Mouse (Mus musculus) G1E (cell line): ENCODE data around the gene Slc6a3. TPM values are rescaled to one million over a fixed set of nuclear protein-coding genes. Genes with fewer than 3 reads are reported as not detected.

Experiments
- ATAC-seq: 2 replicates; pipeline ENCODE4 v1.8.0; 2016; ENCODE audit warnings: mild to moderate bottlenecking; ENCODE audit not compliant: insufficient number of reproducible peaks, poor library complexity, low FRiP score, severe bottlenecking; ENCODE audit errors: extremely low read depth
- DNase-seq: peaks from one replicate; pipeline ENCODE4 v3.0.0; 2012; ENCODE audit warnings: low spot score
- H3K27me3 ChIP-seq: 2 replicates; pipeline ENCODE4 v1.6.1; 2012; ENCODE audit warnings: mild to moderate bottlenecking, low read length, inconsistent platforms; ENCODE audit not compliant: insufficient read depth
- H3K36me3 ChIP-seq: replicated peaks from 2 replicates; pipeline ENCODE3; 2012; ENCODE audit warnings: mild to moderate bottlenecking, inconsistent platforms
- H3K4me1 ChIP-seq: 2 replicates; pipeline ENCODE4 v1.6.1; 2012; ENCODE audit warnings: low read depth, low read length, inconsistent platforms, mixed read lengths; ENCODE audit not compliant: insufficient read depth
- H3K4me3 ChIP-seq: 2 replicates; pipeline ENCODE4 v1.5.1; 2012; ENCODE audit warnings: low read depth, mild to moderate bottlenecking, inconsistent platforms, low read length, moderate library complexity, mixed read lengths
- H3K9me3 ChIP-seq: replicated peaks from 2 replicates; pipeline ENCODE4 v1.6.1; 2012; ENCODE audit warnings: inconsistent platforms
- CTCF ChIP-seq: IDR thresholded peaks from 2 replicates; pipeline ENCODE4 v1.5.1; 2012; ENCODE audit warnings: low read depth, low read length, inconsistent platforms, mixed read lengths
- GATA1 ChIP-seq: IDR thresholded peaks from 2 replicates; pipeline ENCODE4 v1.6.1; 2012; ENCODE audit warnings: borderline replicate concordance, low read length, inconsistent platforms, mixed read lengths
- GATA2 ChIP-seq: IDR thresholded peaks from 2 replicates; pipeline ENCODE4 v1.6.1; 2012; ENCODE audit warnings: low read depth, low read length, inconsistent platforms, borderline replicate concordance
- POLR2AphosphoS5 ChIP-seq: IDR thresholded peaks from 2 replicates; pipeline ENCODE4 v1.6.1; 2012; ENCODE audit warnings: low read depth, low read length, inconsistent platforms; ENCODE audit not compliant: insufficient replicate concordance
- TAL1 ChIP-seq: conservative IDR thresholded peaks from 2 replicates; pipeline ENCODE4 v1.6.1; 2012; ENCODE audit warnings: low read depth, low read length, inconsistent platforms, mixed read lengths
- polyA plus RNA-seq: library from polyadenylated mRNA; stranded (reverse); fragments of >175 nt; gene quantifications from 2 replicates; pipeline ENCODE4 v1.2.3, GENCODE M21; 2012
- total RNA-seq, 2 experiments: library from RNA; stranded (forward) in 1 of 2; stranded (reverse) in 1 of 2; fragments of 200-1000 nt in 1 of 2; fragments of >200 nt in 1 of 2; fragmentation: Nextera tagmentation in 1 of 2; gene quantifications; 2 replicates each; pipeline ENCODE4 v1.2.3; 2014 to 2017

Slc6a3 gene
- total and polyA plus RNA-seq, 3 experiments: not detected

GRCm38 (mm10) chr13:73575051-73575450 is 38.5 kb downstream of the Slc6a3 start:
- H3K36me3 ChIP-seq: no peaks in the 10 kb centered on the region
- H3K9me3 ChIP-seq: no peaks in the 10 kb centered on the region
- no peak overlapping the region for H3K4me3 ChIP-seq
- no peak for TF ChIP-seq POLR2AphosphoS5
- no peaks in the 10 kb centered on the region for H3K4me1 ChIP-seq
- H3K27me3 ChIP-seq: no peaks in the 10 kb centered on the region
- DNase-seq (no peak), ATAC-seq (no peak)

- H3K27me3 ChIP-seq: no peaks in the 10 kb centered on the region
- DNase-seq (no peak), ATAC-seq (no peak)
- H3K4me3 ChIP-seq: no peak overlapping the region
- H3K36me3 ChIP-seq: no peaks in the 10 kb centered on the region
- TF ChIP-seq POLR2AphosphoS5 (no peak), TAL1 (no peak), CTCF (no peak), GATA2 (no peak), GATA1 (no peak)
- H3K4me1 ChIP-seq: no peaks in the 10 kb centered on the region
- no peaks in the 10 kb centered on the region for H3K9me3 ChIP-seq
These were observed 40.7 kb downstream of the Slc6a3 start for GRCm38 (mm10) chr13:73577277-73577676.

GRCm38 (mm10) chr13:73591488-73591887 is 54.9 kb downstream of the Slc6a3 start:
- Histone ChIP-seq H3K4me3 (no peak overlapping the region), H3K4me1 (no peaks in the 10 kb centered on the region; the same call in 1 of the 2 replicates), H3K36me3 (no peaks in the 10 kb centered on the region), H3K9me3 (no peaks in the 10 kb centered on the region), H3K27me3 (peaks cover 11% of the 10 kb centered on the region; the same call in 1 of the 2 replicates)
- no peak for TF ChIP-seq CTCF
- ATAC-seq (no peak), DNase-seq (no peak)

- no peaks in the 10 kb centered on the region for H3K9me3 ChIP-seq
- H3K36me3 ChIP-seq: no peaks in the 10 kb centered on the region
- TF ChIP-seq GATA1 (no peak), CTCF (no peak), GATA2 (no peak), POLR2AphosphoS5 (no peak), TAL1 (no peak)
- no peak overlapping the region for H3K4me3 ChIP-seq
- DNase-seq (no peak), ATAC-seq (no peak)
- H3K4me1 ChIP-seq: no peaks in the 10 kb centered on the region; the same call in 1 of the 2 replicates
- H3K27me3 ChIP-seq: peaks cover 15% of the 10 kb centered on the region
These were observed 56.0 kb downstream of the Slc6a3 start for GRCm38 (mm10) chr13:73592546-73592945.

GRCm38 (mm10) chr13:73596276-73596675 is 59.7 kb downstream of the Slc6a3 start:
- peaks cover 20% of the 10 kb centered on the region for H3K27me3 ChIP-seq
- DNase-seq (no peak), ATAC-seq (no peak)
- TF ChIP-seq GATA2 (no peak), CTCF (no peak), POLR2AphosphoS5 (no peak), GATA1 (no peak)
- no peaks in the 10 kb centered on the region for H3K36me3 ChIP-seq
- H3K4me1 ChIP-seq: peaks cover 2% of the 10 kb centered on the region; the same call in 1 of the 2 replicates
- H3K4me3 ChIP-seq: no peak overlapping the region
- H3K9me3 ChIP-seq: no peaks in the 10 kb centered on the region

GRCm38 (mm10) chr13:73600217-73600616 is 63.7 kb downstream of the Slc6a3 start:
- no peak overlapping the region for H3K4me3 ChIP-seq
- H3K36me3 ChIP-seq: peaks cover 5% of the 10 kb centered on the region
- peaks cover 16% of the 10 kb centered on the region for H3K27me3 ChIP-seq
- ATAC-seq: peak; percentile 15; the same call in 1 of the 2 replicates
- H3K9me3 ChIP-seq: no peaks in the 10 kb centered on the region
- no peak for TF ChIP-seq GATA1
- TF ChIP-seq POLR2AphosphoS5: no peak
- TF ChIP-seq CTCF: no peak
- TF ChIP-seq GATA2: no peak
- TF ChIP-seq TAL1: no peak
- DNase-seq: no peak
- peaks cover 18% of the 10 kb centered on the region for H3K4me1 ChIP-seq

GRCm38 (mm10) chr13:73603046-73603445 is 66.5 kb downstream of the Slc6a3 start:
- peaks cover 5% of the 10 kb centered on the region for H3K27me3 ChIP-seq
- ATAC-seq (no peak), DNase-seq (peak; percentile 18)
- no peaks in the 10 kb centered on the region for H3K9me3 ChIP-seq
- H3K4me1 ChIP-seq: peaks cover 23% of the 10 kb centered on the region
- TF ChIP-seq CTCF (no peak), POLR2AphosphoS5 (no peak), GATA2 (no peak), GATA1 (no peak), TAL1 (no peak)
- peaks cover 33% of the 10 kb centered on the region for H3K36me3 ChIP-seq
- H3K4me3 ChIP-seq: peak overlapping the region; percentile 98
